Mouse (Mus musculus) small intestine, adult 2 months (tissue): ENCODE results near the gene Nsl1.
"Not testable (repeated sequence)": the region's sequence is repeated elsewhere in the genome, so short reads cannot be mapped to it uniquely, and the experiment has no call there.

Experiments used
- CTCF ChIP-seq: fragments of 200-500 bp; IDR thresholded peaks from 2 replicates; pipeline ENCODE4 v1.5.1; 2012; ENCODE audit warnings: low read depth, mild to moderate bottlenecking, control low read depth, inconsistent platforms, low read length, moderate library complexity, mixed read lengths; ENCODE audit not compliant: insufficient replicate concordance, insufficient read length; ENCODE audit errors: extremely low read depth
- POLR2A ChIP-seq: fragments of 200-500 bp; IDR thresholded peaks from 2 replicates; pipeline ENCODE4 v1.6.1; 2012; ENCODE audit warnings: low read depth, mild to moderate bottlenecking, control low read depth, inconsistent platforms, low read length, moderate library complexity

DNA sequence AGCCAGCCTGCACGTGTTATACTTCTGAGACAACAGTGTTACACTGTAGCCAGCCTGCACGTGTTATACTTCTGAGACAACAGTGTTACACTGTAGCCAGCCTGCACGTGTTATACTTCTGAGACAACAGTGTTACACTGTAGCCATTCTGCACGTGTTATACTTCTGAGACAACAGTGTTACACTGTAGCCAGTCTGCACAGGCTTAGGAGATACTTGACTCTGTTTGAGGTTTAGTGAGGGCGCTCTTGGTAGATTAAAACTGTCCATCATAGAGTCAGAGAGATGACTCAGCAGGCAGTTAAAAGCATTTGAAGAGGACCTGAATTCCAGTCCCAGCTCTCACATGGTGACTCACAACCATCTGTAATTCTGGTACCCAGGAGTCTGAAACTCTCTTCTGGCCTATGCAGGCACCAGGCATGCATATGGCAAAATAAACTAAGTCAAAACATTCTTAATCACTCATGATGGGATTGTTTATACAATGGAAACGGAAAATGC is 31.8 kb upstream of the Nsl1 start:
- TF ChIP-seq CTCF, POLR2A: not testable (repeated sequence)
